Mouse (Mus musculus) testis, adult 2 months (tissue): Measurements from ENCODE around the gene Ncf2.

Experiments used
- CTCF ChIP-seq: fragments of 200-500 bp; IDR thresholded peaks from 2 replicates; pipeline ENCODE4 v1.5.1; 2012; ENCODE audit warnings: low read depth, mild to moderate bottlenecking, inconsistent platforms, low read length, moderate library complexity; ENCODE audit not compliant: control insufficient read depth, insufficient read depth, insufficient replicate concordance
- POLR2A ChIP-seq: fragments of 200-500 bp; IDR thresholded peaks from 2 replicates; pipeline ENCODE4 v1.6.1; 2012; ENCODE audit warnings: low read depth, mild to moderate bottlenecking, inconsistent platforms, low read length, moderate library complexity; ENCODE audit not compliant: control insufficient read depth

DNA sequence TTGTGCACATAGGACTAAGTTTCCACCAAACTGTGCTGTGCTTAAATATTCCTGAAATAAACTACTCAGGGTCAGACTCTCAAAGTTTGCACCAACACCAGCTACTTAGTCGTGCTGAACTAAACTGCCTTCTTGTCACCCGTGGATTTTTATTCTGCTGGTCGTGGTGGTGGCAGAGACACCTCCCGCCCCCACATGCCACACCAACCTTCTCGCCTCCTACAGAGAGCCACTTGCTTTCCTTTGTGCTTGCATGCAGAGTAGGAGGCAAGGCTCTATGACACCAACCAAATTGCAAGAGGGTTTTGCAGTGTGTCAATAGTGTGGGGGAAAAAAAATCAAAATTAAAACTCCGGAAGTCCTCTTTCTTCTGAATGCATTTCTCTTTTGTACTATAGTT, 19.6 kb downstream of the Ncf2 start:
- TF ChIP-seq CTCF, result no peak
- TF ChIP-seq POLR2A, result no peak
